Mouse (Mus musculus) bone marrow macrophage, adult 2 months (primary cell): ENCODE data around the gene Bcl11b.

Experiments
- CTCF ChIP-seq: IDR thresholded peaks from 2 replicates; pipeline ENCODE4 v1.5.1; 2012; ENCODE audit warnings: low read depth, mild to moderate bottlenecking, low read length, moderate library complexity
- POLR2A ChIP-seq: IDR thresholded peaks from 2 replicates; pipeline ENCODE4 v1.6.1; 2012; ENCODE audit warnings: mild to moderate bottlenecking, low read depth, low read length, borderline replicate concordance

- TF ChIP-seq CTCF (no peak), POLR2A (no peak)
Observed at GRCm38 (mm10) chr12:107926074-107926855, 77.1 kb downstream of the Bcl11b start.
